Mouse (Mus musculus) right cerebral cortex, postnatal 25 days (tissue): ENCODE measurements around the gene Dhx35.

Experiments
- DNase-seq: peaks from one replicate; pipeline ENCODE4 v3.0.0; 2022

The Dhx35 gene

DNA sequence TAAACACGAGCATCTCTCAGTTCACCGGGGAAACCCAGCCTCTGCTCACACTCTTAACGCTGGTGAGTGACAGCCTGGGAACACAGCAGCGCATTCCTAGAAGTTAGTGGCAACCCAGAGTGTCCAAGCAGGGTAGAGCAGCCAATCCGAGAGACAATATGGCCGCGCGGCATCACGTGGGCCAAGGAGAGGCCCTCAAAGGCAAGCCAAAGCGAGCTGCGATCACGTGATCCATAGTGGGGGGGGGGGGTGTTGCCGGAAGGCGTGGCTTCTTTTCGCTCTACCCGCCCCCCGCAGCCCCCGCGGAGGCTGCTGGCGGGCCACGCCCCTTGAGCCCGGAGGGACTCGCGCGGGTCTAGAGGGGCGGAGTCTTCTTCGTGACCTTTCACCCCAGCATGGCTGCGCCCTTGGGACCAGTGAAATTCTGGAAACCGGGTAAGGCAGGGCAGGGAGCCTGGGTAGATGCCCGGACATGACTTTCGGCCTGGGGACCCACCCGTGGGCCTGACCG is at the start of gene Dhx35:
Gene Dhx35, plus strand, starts transcription at position 314 of the 511 bp plus-strand sequence.
- peak; percentile 92 for DNase-seq

DNA sequence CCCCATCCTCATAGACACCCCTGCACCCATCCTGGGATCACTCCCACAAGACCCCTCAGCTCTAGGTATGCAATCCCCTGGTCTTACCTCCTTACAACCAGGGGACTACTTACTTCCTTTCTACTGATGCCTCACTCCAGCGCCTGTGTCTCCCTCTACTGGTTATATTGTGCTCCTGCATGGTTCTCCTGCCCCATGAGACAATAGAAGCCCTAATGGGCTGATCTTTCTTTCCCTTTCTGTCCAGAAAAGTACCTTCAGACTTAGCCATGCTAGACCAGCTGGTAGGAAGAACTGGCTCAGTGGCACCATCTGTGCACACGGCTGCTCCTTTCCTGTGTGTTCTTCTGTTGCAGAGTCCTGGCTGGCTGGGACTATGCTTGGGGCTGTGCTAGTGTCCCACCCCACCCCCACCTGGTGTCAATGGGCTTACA is 49.5 kb upstream of the Dhx35 start:
- peak; percentile 24 for DNase-seq

DNA sequence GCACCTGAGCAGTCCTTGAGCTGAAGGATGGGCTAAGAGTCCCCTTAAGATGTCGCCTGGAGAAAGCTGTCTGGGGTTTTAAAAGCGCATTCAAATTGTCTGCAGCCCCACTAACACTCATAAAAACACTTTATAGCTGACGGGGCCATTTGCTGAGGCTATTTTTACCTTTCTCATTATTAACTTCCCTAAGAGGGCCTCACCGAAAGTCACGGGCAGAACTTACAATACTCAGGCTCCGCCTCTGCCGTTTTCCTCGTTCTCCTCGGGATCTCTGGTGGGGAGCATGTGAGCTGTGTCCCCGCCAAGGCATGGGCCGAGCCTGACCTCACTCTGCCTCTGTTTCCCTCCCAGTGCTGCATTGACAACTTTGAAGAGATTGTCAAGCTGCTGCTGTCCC is 48.4 kb upstream of the Dhx35 start:
- DNase-seq: no peak

DNA sequence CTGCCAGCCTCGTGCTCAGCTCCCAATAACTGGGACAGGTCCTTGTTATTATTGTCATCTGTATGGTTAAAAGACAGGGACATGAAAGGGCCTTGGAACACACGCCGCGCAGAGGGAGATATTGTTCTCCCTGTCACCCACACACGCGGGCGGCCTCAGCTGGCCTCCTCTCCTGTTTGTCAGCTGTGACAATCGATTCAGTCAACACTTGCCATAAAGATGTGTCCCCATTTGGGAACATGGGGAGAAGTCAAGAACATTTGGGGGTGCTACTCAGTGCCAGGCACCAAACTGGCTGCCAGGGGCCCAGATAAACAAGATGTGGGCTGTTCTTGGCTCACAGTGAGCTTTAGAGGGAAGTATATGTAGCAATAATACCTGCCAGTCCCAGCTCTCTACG is 45.2 kb upstream of the Dhx35 start:
- DNase-seq: no peak

DNA sequence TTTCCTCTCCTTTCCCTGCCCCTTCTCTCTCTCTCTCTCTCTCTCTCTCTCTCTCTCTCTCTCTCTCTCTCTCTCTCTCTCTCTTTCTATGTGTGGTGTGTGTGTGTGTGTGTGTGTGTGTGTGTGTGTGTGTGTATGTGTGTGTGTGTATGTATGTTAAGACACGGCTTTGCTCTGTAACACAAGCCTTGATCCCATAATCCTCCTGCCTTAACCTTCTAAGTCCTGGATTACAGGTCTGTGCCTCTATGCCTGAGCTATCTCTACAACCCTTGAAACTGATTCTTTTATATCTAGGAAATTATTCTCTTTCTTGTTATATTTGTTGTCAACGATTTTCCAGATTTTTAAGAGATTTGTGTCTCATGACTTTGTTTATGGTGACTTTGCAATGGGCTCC is 34.4 kb upstream of the Dhx35 start:
- no peak for DNase-seq

DNA sequence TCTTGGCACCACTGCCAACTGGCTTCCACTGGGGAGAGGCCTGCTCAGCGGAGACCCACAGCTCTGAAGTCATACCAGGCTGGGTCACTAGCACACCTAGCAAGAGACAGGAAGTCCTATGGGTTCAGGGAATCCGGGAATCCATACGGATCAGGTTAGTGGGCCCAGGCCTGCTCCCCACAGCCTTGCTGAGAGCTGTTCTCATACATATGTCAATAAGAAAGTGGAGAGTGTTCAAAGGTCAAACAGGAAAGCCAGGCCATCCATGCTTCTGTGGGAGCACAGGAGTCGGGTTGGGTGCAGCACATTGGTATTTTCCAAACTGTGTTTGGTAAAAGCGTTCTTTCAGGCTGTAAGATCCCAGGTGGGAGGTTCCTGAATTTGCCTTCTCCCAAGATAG is 32.3 kb upstream of the Dhx35 start:
- no peak for DNase-seq

DNA sequence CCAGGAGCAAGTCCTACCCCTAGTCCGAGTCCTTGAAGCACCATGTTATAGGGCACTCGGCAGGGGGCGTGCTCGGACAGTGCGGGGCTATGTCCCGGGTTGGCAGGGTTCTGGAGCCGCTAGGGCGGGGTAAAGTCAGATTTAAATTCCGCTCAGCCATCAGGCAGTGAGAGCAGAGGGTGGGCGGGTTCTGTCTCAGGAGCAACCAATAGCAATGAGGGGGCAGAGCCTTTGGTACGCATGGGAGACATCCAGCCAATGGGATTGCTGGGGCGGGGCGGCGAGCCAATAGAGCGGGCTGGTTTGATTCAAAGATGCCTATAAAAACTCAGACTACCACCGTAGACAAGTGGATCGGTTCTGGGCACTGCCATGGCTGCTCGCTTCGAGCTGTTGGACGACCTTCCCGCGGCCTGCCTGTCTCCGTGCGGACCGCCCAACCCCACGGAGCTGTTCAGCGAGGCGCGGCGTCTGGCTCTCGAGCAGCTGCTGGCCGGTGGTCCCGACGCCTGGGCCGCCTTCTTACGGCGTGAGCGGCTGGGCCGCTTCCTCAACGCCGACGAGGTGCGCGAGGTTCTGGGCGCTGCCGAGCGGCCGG is 26.8 kb upstream of the Dhx35 start, which contains the start of gene Fam83d:
Gene Fam83d, plus strand, starts transcription at position 352 of the 598 bp plus-strand sequence.
- DNase-seq: peak; percentile 92

DNA sequence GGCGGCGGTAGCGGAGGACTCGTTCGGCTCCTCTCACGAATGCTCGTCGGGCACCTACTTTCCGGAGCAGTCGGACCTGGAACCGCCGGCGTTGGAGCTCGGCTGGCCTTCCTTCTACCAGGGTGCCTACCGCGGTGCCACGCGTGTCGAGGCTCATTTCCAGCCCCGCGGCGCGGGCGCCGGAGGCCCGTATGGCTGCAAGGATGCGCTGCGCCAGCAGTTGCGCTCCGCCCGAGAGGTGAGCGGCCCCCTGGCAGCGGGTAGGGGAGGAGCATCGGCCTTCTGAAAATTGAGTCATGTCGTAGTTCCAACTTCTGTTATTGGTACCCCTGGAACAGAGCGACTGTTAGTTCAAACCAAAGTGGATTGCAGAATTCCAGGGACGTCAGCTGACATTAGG is 26.3 kb upstream of the Dhx35 start:
- DNase-seq: peak; percentile 23

DNA sequence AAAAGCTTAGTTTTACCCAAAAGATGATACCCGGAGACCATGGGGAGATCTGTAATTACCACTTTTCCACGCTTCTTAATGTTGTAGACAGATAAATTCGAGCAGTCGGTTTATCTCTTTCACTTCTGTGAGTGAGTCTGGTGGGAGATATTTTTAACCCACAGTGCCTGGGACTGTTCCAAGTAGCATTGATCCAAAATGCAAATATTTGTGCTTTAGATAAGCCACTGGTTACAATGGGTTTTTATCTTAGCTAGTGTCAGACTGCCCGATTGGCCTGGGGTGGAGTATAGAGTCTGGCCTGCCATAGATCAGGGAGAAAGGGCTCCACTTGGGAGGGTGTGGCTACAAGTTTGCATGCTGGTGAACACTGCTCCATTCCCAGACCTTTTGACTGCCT is 25.8 kb upstream of the Dhx35 start:
- no peak for DNase-seq

DNA sequence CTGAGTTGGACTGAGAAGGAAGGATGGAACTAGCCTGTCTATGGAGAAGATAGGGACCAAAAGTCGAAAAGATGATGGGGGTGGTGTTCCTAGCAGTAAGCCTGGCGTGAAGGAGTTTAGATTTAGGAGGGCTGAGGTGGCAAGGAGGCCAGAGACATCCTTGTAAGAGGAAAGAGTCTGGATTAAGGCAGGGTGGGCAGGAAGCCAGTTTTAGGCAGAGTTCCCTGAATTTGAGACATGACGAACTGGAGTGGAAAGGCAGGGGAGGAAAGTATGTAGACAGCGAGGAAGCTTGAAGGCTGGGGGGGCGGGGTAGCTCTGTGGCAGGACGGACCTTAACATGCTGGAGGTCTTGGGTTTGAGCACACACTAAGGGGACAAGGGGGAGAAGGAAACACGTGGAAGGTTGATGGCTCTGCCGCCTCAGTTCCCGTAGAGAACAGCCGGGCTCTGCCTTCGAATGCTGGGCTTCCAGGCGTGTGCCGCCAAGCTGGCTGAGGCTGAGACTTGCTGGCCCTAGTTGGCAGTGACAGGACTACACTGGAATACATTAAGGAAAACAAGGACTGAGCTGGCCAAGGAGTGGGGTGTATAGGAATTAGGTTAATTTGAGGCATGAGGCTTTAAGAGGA is 24.4 kb upstream of the Dhx35 start:
- DNase-seq: no peak

DNA sequence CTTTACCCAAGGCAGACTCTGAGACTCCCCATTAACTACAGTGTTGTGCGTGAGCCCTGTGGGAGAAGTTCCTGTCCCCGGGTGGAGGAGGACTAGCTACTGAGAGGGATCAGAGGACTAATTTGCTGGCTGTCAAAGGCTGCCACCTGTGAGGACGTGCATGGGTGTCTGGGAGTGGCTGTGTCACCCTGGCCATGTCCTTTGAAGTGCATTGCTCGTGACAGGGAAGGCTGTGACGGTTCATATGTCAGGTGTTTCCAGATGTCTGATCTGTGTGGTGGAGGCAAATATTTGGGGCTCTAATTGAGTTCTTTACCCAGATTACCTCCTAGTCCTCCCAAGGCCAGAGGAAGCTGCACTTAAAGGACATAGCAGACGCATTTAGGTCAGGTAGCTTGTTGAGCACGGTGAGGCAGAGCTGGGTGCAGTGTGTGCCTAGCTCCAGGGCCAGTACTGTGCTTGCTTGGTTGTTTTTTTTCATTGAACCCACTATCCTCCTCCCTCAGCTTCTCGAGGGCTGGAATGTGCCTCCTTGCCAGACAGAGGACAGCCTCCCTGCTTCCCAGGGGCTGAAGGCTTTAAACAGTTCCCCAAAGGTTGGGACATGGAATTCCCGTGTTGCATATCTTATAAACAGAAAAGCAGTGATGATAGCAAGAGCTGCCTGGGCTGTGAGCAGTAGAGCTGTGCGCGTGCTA is 23.4 kb upstream of the Dhx35 start:
- DNase-seq: no peak

DNA sequence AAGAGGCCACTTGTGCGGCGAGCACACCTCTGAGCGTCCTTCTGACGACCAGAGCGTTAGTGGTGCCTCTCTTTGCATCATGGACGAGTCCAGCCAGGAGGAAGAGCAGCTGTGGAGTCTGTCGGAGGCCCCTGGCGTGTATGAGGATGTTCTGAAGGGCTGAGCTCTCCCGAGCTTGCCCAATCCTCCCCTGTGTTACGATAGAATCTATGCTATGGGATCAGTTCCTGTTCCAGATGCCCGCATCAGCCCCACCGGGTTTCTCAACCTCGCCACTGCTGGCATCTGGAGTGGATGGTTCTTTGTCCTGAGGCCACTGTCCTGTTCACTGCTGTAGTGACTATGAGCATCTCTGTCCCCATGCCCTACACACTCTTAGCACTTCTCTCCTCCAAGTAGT is 21.8 kb upstream of the Dhx35 start:
- no peak for DNase-seq

DNA sequence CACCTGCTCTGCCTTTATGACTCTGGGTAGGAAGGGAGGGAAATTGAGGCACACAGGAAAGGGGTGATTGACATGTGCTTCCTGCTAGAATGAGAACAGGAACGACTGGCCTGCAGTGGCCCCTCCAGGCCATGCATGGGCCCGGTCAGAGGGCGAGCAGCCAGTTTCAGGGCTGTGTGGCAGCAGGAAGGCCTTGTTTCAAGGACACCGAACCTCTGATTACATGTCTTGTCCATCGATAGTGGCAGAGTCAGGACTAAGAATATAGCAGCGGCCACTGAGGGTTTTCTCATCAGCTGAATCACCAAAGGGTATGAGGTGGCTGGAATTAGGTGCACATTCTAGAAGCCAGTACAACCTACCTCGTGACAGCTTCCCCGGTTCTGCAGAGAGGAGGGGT is 19.7 kb upstream of the Dhx35 start:
- no peak for DNase-seq

DNA sequence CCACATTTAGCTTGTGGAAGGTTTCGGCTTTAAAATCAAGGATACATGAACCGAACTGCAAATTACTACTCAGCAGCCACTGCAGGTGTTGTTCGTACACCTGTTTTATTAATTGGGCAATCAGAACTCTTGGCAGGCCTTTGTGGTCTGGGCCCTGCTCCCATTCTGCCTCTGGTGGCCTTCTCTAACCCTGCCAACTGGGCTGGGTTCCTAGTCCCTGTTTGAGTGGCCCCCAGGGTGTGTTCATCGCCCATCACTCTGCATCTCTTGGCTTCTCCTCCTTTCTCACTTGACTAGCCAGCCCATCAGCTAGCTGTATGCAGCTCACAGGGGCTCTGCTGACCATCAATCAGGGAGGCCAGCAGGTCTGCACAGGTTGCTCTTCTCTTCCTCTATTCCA is 17.9 kb upstream of the Dhx35 start:
- DNase-seq: no peak

DNA sequence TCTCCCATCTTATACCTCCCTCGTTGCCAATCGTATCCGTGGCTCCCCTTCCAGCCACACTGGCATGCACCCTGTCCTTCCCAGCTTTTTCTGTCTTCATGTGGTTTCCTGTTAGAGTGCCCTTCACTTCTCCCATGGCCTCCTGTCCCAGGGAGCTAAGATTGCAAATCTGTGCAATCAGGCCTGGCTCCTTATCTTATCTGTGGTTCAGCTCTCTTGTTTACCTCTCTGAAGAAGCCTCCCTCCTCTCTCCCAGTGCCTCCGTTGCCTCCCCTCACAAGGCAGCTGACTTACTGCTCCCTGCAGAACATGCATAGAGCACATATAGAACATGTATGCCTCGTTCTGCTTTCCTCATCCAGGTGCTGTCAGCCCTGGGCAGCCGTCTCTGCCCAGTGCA is 17.1 kb upstream of the Dhx35 start:
- DNase-seq: no peak

DNA sequence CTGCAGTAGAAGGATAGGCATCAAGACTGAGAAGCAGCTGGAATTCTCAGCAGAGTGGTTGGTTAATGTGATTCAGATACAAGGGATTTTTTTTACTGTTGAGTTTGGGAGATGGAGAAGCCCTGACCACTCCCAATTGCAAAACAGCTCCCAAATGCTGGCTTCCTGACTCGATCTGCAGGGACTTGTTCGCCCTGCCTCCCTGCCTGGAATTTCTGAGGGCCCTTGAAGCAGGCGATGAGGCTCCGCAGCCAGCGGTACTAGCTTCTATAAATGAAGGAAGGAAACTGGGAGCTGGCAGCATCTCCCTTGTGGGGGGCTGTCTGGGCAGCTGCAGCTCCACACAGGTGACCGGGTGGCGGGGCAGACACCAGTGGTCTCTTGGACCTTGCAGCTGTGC is 16.3 kb upstream of the Dhx35 start:
- no peak for DNase-seq

DNA sequence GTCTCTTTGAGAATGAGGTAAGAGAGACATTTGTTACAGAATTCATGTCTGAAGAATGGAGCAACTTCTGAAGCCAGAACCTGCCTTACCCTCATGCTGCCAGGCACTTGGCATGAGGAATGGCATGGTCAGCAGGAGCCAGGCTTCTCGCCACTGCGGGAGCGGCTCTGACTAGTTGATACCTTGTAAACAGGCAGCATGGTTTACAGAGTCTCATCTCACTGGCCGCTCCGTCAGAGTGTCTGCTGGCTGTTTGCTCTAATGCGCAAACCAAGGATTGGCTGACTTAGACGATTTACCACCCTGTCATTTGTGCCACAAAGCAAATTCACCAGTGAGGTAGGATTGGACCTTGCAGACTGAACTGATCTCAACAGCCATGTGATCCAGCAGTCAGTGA is 13.5 kb upstream of the Dhx35 start:
- DNase-seq: no peak

DNA sequence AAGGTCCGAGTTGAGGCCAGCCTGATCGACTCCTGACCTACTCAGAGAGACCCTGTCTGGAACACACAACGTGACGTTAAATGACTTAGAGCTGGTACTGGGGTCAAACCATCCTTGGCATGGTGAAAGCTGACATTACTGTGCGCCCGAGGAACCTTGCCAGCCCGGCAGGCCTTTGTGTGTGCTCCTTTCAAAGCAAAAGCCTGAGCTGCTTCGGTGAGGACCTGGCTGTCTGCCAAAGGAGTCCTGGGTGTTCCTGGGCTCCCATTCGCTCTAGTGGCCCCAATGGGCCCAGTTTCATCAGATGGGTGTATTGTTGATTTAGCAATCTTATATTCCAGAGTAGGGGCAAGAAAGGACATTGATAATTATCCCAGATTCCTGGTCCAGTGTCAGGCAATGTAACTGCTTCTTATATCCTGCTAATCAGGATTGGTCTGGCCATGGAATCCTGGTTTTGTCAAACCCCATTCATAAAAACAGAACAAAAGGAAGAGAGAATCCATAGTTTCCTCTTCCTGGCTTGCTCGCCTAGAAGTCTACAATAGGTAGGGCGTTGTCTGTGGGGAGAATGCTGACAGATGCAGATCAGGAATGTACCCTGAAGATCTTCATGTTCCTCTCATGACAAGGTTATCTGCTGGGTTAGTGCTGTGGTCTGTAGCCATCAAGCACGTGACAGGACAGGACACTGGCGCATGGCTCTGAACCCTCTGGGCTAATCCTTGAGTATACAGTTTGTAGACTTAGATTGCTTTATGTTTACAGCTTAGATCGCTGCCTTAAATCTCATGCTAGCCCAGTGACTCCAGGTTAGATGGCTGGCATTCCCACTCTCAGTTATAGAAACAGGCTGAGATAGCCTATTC is 7.4 kb upstream of the Dhx35 start:
- DNase-seq: no peak

DNA sequence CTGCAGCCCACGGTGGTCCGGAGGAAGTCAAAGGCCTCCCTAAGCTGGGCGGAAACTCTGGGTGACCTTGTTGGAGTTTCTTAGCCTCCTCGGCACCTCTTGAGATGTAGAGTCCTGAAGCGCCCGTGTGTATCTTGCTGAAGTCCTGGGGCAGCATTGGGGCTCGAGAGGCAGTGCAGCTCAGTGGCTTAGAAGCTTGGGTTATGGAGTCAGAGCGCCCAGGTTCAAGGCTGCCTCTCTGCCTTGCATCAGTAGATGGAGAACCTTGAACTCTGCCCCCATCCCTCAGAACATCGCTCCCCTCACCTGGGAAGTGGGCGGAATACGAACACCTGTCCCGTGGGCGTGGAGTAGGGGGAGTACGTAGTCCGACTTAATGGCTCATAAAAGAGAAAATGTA is 436 bp downstream of the Dhx35 start:
- no peak for DNase-seq

DNA sequence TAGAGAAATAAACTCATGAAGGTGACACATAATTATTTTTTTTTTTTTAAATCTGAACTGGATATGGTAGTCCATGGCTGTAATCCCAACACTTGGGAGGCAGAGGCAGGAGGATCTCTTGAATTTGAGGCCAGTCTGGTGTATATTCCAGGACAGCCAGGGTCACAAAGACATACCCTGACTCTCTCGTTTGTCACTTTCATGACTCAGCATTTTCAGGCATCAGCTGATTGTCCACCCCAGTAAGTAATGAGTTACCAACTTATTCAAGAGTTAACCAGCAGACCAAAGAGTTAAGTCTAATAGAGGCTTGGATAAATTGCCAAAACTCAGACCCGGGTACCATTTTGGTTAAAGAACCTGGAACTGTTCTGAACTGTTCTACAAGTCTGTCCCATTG is 1.3 kb downstream of the Dhx35 start:
- DNase-seq: no peak

DNA sequence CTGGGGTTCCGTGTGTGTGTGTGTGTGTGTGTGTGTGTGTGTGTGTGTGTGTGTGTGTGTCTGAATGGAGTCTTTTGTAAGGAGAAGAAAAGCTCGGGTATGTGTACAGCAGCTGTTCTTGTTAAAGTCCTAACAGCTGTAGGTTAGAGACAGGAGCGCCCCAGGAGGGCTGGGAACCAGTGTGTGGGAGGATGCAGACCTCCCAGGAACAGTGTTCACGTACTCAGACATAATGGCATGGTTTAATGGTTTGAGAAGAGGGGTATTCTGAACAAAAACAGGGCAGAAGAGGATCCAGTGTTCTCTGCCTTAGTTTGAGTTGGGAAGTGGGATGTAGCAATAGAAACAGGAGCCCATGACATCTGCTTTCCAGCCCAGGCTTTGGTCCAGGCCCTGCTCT is 4.7 kb downstream of the Dhx35 start:
- DNase-seq: no peak

DNA sequence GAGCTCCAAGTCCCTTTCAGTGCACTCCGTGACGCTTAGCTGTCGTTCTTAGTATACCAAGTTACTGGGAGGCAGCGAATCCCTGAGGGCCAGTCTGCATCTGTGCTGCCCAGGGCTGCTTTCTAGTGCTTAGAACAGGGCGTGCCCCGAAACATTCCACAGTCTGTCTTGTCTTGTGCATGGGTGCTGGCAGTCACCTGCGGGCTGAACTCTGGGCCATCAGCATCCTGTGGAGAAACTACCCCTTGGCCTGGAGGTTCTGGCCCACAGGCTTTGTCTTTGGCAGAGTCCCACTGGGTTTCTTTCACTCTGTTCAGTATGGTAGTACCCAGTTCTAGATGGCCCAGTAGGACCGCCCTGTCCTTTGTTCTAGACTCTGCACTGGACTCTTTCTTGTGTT is 6.2 kb downstream of the Dhx35 start:
- no peak for DNase-seq

DNA sequence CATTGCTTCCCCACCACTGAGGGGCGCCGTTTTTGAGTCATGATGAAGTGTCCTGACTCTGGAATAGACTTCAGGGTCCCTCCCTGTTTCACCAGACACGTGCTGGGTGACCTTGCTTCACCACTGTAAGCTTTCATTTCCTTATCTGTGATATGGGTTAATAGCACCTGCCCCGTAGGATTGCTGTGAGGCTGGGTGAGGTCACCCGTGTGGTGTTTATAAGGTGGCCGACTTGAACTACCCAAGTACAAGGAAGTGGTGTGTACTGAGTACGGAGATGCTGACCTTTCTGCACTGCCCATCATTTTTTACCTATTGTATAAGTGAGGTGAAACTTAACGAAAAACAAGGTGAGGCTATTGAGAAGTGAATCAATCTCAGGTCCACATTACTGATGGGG is 9.0 kb downstream of the Dhx35 start:
- no peak for DNase-seq
